Mouse (Mus musculus): ENCODE measurements around the gene Asprv1.

- TF ChIP-seq CTCF (IDR thresholded peaks at IDR 0.05; ENCODE audit: low read depth) (peak; percentile 43), EP300 (IDR thresholded peaks at IDR 0.05; ENCODE audit: low read depth) (no peak)
Observed at GRCm38 (mm10) chr6:86654270-86654916, 26.4 kb downstream of the Asprv1 start.
